Mouse (Mus musculus) spleen, postnatal 36 days (tissue): ENCODE measurements around the gene Olfml2a.

Experiments used
- DNase-seq, 2 experiments: peaks; one replicate each; pipeline ENCODE4 v3.0.0; 2022; ENCODE audit warnings: low spot score in 2 of 2, mixed read lengths in 1 of 2

Gene Olfml2a

GRCm38 (mm10) chr2:38938007-38938406, 6.2 kb downstream of the Olfml2a start:
- no peak for DNase-seq

- DNase-seq = no peak
These were observed 7.3 kb downstream of the Olfml2a start for GRCm38 (mm10) chr2:38939047-38939446.

GRCm38 (mm10) chr2:38941426-38941825, 9.6 kb downstream of the Olfml2a start:
- no peak for DNase-seq

- no peak for DNase-seq
These were observed 10.1 kb downstream of the Olfml2a start for GRCm38 (mm10) chr2:38941898-38942297.

- DNase-seq = no peak
These were observed 11.4 kb downstream of the Olfml2a start for GRCm38 (mm10) chr2:38943161-38943560.

- no peak for DNase-seq
These were observed 12.2 kb downstream of the Olfml2a start for GRCm38 (mm10) chr2:38943977-38944376.

GRCm38 (mm10) chr2:38944460-38945161, 12.8 kb downstream of the Olfml2a start:
- no peak for DNase-seq

GRCm38 (mm10) chr2:38947566-38947965, 15.8 kb downstream of the Olfml2a start:
- DNase-seq = no peak

- DNase-seq = peak; percentile 46 to 60
These were observed 18.5 kb downstream of the Olfml2a start for GRCm38 (mm10) chr2:38950281-38950719.

GRCm38 (mm10) chr2:38953152-38953883, 21.5 kb downstream of the Olfml2a start:
- no peak for DNase-seq

- DNase-seq = no peak
These were observed 24.3 kb downstream of the Olfml2a start for GRCm38 (mm10) chr2:38956062-38956461.

GRCm38 (mm10) chr2:38957671-38958223, 26.0 kb downstream of the Olfml2a start:
- no peak for DNase-seq

GRCm38 (mm10) chr2:38964198-38964597, 32.4 kb downstream of the Olfml2a start:
- no peak for DNase-seq

- no peak for DNase-seq
These were observed 37.9 kb downstream of the Olfml2a start for GRCm38 (mm10) chr2:38969650-38970049.

- peak in 1 of 2 experiments; percentile 30 for DNase-seq
These were observed 38.3 kb downstream of the Olfml2a start for GRCm38 (mm10) chr2:38970057-38970456.

- DNase-seq = no peak
These were observed 41.4 kb downstream of the Olfml2a start for GRCm38 (mm10) chr2:38973223-38973622.

- DNase-seq = no peak
These were observed 41.9 kb downstream of the Olfml2a start for GRCm38 (mm10) chr2:38973701-38974100.

- no peak for DNase-seq
These were observed 42.4 kb downstream of the Olfml2a start for GRCm38 (mm10) chr2:38974171-38974570.

GRCm38 (mm10) chr2:38975181-38975580, 43.4 kb downstream of the Olfml2a start:
- DNase-seq = no peak

GRCm38 (mm10) chr2:38975941-38976805, 44.4 kb downstream of the Olfml2a start:
- DNase-seq = no peak

GRCm38 (mm10) chr2:38977837-38978236, 46.1 kb downstream of the Olfml2a start:
- DNase-seq = no peak

GRCm38 (mm10) chr2:38983456-38983855, 51.7 kb downstream of the Olfml2a start:
- DNase-seq = no peak
